Mouse (Mus musculus) layer of hippocampus, postnatal 14 days (tissue): ENCODE results near the gene Fasn. TPM values are rescaled to one million over a fixed set of nuclear protein-coding genes. Genes with fewer than 3 reads are reported as not detected.
"Not testable (repeated sequence)": the region's sequence is repeated elsewhere in the genome, so short reads cannot be mapped to it uniquely, and the experiment has no call there.

Experiments used
- DNase-seq, 2 experiments: peaks; one replicate each; pipeline ENCODE4 v3.0.0; 2021 to 2022; ENCODE audit warnings: low spot score in 2 of 2, mixed read lengths in 1 of 2
- long read RNA-seq, 2 experiments: library from polyadenylated mRNA; stranded (forward); transcript quantifications; one replicate each; pipeline ENCODE4 v2.0.0; 2021
- total RNA-seq, 2 experiments: library from RNA; stranded (reverse); gene quantifications; 2 replicates each; pipeline ENCODE4 v1.2.3; 2021

The Fasn gene
- 100 to 1,000 TPM; 223 to 257 TPM for total RNA-seq
- long read RNA-seq, experiment 1, full-length matches to known transcripts = 15 of 99 reads
- long read RNA-seq, experiment 1, partial matches to known transcripts = 79 of 99 reads
- long read RNA-seq, experiment 1, other reads (novel, unspliced or antisense) = 5 of 99 reads
- long read RNA-seq, experiment 2, full-length matches to known transcripts = 21 of 108 reads
- long read RNA-seq, experiment 2, partial matches to known transcripts = 81 of 108 reads
- long read RNA-seq, experiment 2, other reads (novel, unspliced or antisense) = 6 of 108 reads

DNA sequence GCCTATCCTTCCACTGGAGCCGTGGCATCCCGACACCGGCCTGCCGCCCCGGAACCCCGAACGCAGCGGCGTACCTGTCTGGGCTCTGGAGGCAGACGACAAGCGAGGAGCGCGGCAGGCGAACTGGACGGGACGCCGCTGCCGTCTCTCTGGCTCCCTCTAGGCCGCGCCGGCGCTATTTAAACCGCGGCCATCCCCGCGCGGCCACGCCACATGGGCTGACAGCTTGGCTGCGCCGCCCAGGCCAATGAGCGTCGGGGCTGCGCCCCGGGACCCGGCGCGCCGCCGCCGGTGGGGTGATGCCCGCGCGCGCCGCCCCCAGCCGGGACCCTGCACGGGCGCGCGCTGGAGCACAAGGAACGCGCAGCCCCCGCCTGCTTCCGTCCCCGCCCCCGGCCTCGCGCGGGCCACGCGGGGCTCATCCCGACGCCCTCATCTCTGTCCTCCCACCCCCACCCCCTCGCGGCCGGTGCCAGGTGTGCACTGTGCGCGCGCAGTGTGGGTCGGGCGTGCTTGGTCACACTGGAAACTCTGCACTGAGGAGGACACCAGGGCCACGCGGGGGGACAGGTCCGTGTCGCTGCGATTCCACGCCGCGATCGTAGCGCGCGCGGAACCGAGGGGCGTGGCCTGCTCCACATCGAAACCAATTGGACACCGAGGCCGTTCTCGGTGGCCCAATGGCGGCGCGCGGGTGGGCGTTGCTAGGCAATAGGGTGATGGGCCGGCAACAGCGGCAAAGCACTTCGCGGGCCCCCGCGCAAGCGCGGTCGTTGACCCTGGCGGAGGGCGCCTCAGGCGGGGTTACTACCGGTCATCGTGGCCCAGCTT, at the start of gene Fasn:
Gene Fasn, minus strand, starts transcription at position 592 of the 831 bp plus-strand sequence.
- peak; percentile 98 to 99 for DNase-seq

DNA sequence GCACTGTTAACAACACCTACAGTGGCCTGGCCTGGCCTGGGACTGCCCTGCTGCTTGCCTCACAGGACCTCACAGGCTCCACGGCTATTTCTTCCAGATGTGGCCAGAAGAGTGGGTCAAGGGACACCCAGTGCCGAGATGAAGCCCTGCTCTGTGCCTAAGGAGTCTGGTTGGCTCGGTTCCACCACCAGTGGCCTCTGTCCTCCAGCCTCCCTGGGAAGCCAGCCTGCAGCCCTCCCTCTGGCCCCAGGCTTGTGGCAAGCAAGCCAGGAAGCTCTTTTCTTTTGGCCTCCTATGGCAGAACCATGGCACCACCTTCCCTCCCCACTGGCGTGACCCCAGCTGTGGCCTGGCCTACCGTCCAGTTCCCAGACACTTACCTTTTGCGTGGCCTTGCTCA, 48.9 kb upstream of the Fasn start:
- peak in 1 of 2 experiments; percentile 14 for DNase-seq

DNA sequence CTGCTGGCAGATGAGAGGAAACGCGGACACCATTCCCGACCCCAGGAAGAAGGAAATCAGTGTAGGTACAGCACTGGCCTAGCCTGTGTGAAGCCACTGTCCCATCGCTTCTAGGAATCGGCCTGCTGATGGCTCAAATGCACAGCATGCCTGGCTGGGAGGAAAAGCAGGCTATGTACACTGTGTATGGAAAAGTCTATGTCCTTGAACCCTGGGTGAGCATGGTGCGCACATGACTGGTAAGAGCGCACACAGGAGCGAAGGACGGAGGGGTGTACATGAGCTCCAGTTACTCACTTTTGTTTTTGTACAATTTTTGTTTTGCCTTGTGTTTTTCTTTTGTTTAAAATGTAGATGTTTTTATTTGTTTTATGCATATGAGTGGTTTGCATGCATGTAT, 47.2 kb upstream of the Fasn start:
- no peak for DNase-seq

DNA sequence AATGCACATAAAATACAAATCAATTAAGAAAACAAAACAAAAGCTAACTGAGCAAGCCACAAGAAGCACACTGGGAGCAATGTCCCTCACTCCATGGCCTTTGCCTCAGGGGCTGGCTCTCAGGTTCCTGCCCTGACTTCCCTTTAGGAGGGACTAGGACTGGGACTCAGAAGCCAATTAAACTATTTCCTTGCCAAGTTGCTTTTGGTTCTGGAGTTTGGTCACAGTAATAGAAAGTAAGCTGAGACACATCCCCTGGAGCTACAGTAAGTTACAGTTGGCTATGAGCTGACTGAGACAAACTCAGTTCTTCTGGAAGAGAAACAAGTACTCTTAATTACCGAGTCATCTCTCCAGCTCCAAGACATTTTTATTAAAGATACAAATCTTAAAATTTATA, 41.5 kb upstream of the Fasn start:
- DNase-seq = no peak

DNA sequence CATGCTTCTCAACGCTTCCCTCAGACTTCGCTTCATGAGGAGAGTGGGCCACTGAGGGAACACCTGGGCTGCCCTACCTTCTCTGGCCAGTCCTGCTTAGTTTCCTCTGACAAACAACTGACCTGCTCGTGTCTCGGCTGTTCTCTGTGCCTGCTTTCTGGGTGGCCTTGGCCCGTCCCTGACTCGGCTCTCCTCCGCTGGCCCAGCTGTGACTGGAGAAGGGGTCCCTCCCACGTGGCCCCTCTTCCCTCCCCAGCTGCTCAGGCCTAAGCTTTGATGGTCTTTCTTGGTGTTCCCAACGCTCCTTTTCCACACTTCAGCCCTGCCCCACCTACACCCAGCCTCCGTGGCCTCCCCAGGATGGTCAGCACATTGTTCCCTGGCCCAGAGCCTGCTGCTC, 38.5 kb upstream of the Fasn start:
- DNase-seq = no peak

DNA sequence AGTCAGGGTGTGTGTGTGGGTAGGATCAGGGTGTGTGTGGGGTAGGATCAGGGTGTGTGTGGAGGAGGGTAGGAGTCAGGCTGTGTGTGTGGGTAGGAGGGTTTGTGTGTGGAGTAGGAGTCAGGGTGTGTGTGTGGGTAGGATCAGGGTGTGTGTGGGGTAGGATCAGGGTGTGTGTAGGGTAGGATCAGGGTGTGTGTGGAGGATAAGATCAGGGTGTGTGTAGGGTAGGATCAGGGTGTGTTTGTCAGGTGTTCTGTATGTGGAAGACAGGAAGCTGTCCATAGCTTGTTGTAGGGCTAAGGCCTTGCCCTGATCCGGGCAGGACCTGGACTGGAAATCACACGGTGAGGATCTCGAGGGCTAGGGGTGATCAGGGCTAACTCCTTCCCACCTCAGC, 31.6 kb upstream of the Fasn start:
- not testable (repeated sequence) for DNase-seq

DNA sequence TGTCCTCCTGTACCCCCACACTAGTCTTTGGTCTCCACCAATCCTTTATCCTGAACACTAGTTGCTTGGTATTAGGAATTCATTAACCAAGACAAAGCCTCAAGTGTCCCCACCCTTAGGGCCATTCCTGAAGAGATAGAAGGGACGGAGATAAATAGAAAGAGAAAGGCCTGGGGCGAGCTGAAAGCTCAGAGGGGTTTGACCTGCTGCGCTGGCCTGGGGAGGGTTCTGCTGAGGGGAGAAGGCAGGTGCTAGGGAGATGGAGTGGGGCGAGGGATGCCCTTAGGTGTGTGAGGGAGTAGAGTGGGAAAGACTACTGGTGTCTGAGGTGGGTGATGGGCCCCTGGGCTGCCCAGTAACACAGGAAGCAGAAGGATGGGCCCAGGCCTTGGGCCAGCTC, 29.4 kb upstream of the Fasn start:
- no peak for DNase-seq

DNA sequence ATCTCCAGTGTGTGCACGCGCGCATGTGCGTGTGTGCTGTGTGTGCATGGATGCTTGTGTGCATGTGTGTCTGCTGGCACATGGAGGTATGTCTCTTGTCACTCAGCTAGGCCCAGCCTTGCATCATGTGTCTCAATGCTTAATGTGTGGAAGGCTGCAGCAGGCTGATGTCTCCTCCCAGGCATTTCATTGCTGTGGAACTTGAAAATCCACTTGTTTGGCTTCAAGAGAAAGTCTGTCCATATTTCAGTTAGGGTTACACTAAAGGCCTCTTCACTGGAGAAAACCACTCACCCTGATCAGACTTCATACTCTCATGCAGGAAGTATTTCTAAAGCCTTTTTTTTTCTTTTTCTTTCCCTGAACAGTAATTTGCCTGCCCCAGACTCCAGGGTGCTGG, 28.8 kb upstream of the Fasn start:
- no peak for DNase-seq

DNA sequence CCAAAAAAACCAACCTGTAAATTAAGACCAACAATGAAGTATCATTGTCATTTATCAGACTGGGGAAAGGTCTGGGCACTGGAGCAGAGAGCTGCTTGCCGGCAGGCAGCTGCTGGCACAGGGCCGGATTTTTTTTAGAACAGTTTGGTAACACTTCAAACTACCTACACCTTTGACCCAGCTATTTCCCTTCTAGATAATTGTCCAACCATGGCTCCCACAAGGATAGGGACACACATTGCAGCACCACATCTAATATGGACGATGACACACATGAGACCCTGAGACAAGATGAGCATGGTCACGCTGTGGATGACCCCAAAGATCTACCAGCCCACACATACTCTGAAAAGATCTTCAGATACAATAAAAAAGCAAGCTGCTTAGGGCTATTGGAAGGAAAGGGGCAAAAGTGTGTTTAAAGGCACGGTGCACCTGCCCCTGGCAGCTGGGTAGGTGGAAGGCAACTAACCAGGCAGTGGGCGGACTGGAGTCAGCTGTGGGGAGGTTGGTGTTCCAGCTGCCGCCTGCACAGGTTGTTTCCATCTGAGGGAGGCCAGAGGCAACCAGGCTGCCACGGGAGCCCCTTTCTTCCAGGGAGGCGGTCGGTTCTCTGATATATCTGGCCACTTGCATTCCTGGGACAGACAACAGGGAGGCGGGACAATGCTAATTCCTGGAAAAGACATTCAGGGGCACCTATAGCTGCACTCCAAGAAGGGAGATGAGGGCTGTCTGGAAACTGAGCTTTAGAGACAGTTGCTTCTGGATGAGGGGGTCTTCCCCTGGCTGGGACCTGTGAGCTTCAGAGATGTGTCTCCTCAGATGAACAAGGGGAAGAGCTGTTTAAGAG, 28.0 kb upstream of the Fasn start:
- DNase-seq = no peak

DNA sequence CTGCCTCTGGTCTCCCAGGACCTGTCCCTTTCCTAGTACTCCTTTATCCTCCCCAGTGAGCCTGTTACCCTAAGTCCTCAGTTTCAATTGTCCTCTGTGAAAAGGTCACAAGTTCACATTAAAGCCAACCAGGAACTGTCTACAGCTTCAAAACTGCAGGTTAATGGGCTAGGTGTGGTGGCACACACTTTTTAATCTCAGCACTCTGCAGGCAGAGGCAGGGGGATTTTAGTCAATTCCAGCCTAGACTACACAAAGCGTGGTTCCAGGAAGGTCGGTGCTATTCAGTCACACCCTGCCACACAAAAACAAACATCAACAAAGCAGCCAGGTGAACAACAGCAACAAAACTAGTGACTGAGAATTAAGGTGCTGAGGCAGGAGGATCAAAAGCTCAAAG, 27.2 kb upstream of the Fasn start:
- DNase-seq = no peak

DNA sequence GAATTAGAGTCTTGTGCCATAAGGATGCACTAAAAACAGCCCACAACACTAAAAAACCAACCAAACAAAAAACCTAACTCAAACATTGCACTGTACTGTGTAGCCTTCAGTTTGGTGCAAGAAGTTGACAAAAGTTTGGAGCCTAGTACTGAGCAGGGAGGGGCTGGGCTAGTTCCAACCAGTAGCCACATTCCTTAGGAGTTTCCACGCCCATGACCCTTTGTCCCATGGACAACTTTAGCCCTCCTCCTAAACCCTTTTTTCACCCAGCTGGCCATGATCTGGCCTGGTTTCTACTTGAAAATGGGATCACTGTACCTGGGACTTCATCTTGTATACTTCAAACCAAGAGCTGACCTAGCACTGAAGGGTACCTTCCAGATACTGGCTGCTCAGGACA, 26.8 kb upstream of the Fasn start:
- no peak for DNase-seq

DNA sequence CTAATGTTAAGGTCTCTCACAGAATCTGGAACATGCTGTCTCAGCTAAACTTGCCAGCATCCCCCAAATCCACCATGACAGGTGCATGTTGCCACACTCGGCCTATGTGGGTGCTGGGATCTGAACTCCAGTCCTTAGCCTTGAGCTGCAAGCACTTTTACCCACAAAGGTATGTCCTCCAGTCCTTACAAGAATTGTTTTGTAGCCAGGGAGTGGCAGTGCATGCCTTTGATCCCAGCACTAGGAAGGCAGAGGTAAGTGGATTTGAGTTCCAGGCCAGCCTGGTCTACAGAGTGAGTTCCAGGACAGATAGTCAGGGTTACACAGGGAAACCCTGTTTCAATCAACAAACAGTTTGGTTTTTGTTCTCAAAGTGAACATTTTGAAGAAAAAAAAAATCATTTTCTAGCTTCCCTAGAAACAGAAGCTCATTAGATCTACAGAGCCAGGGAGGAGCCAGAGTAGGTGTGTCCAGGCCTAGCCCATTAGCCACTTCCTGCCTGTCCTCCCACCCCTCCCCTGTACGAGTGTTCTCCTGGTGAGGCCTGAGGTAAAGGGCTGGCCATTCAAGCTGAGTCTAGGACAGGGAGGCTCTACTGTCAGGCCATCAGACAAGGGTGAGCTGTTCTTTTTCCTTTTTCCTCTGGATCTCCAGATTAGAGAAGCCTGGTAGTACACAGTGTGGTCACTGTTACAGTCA, 26.1 kb upstream of the Fasn start:
- DNase-seq = no peak

DNA sequence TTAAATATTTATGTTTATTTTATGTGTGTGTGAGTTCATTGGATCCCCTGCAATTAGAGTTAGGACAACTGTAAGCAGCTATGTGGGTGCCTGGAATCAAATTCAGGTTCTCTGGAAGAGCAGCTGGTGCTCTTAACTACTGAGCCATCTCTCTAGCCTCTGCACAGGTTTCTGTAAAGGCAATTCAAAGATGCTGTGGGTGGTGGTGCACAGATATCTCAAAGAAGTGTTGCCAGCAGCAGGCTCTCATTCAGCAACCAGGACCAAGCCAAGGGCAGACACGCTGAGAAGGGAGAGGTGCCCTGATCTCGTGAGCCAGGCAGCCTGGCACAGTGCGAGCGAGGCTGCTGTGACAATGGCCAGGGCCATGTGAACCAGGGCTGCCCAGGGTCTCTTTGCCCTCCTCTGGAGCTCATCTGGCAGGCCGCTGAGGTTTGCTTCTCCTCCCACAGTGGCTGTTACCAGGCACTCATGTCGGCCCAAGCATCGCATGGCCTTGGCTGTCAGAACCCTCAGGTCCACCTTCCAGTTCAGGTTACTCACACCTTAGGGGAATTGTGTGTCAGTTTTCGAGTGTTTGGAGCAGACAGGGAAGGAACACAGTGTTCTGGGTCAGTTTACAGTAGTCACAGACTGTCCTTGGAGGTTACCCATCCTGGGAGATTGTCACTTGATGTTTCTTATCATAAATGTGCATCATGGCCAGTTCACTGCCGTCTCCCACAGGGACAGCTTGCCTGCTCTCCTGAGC, 22.6 kb upstream of the Fasn start:
- no peak for DNase-seq

DNA sequence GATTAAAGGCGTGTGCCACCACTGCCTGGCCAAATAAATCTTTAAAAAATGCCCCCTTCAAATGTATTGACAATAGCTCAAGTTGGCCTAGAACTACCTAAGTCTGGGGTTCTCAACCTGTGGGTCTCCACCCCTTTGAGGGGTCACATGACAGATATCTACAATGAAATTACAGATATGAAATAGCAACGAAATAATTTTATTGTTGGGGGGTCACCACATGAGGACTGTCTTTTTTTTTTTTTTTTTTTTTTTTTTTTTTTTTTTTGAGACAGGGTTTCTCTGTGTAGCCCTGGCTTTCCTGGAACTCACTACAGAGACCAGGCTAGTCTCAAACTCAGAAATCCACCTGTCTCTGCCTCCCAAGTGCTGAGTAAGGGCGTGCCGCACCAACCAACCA, 20.0 kb upstream of the Fasn start:
- DNase-seq = no peak

DNA sequence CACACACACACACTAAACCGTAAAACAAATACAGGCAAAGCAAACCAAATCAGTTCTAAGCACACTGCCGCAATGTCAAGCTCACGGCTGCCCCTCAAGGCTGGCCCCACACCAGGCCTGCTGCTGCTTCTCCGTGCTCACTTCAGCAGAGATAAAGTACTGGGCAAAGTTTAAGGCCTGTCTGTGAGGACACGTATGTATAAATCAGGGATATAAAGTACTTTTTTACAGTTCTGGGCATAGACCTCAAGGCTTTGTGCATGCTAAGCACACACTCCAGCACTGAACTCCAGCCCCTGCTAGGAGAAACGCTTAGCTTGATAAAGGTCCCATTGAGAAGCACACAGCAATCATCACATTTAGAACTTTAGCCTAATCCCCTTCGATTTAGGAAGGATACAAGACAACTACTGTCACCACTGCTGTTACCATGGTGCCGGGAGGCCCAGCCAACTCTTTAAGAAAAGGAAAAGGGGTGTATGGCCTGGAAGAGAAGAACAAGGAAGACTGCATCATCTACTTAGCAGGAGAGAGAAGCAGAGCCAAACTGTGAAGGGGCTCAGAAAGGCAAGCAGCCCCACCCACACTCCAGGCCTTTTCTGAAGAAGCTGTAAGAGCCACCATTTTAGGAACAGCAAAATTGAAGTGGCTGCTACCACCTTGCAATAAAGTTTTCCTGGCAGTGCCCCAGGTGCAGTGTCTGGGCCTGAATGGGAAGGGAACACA, 9.4 kb upstream of the Fasn start:
- no peak for DNase-seq

DNA sequence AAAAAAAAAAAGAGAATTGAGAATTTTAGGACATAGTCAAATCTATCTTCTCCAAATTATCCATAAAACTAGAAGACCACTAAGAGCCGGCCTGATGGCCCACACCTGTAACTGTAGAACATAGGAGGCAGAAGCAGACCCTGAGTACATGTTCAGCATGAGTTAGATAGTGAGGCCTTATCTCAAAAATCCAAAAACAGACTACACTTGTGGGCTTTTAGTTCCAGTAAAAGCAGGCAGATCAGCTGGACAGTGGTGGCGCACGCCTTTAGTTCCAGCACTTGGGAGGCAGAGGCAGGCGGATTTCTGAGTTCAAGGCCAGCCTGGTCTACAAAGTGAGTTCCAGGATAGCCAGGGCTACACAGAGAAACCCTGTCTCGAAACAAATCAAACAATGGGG, 8.6 kb upstream of the Fasn start:
- DNase-seq = not testable (repeated sequence)

DNA sequence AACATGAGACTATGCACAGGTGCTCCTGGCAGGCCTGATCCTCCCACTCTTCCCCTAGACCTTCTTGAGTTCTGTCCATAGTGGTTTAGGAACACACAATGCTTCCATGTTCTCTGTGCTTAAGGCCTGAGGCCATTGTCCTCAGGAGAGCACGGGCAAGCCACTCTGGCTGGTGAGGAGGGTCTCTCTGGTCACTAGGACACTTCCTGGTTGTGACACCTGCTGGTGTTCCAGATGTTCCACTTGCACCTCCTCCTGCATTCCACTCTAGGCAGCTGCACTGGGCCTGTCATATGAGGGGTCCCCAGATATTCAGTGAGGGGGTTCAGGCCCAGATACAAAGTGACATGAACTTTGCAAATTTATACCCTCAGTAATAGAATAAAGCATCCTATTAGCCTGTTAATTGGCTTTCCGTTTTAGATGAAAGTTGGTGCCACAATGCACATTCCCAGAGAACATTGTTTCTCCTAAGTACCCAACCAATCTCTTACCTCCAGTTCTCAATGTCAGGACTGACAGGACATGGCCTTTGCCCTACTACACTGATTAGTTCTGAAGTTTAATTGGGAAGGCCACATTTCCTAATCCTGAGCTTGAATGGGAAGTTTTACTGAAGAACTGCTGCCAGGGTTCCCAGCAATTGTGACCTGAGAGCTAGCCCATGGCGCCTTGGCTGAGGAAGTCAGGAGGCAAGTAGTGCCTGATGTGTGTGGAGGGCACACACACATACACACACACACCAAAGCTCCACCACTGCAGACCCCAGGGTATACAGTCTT, 7.5 kb upstream of the Fasn start:
- DNase-seq = no peak

DNA sequence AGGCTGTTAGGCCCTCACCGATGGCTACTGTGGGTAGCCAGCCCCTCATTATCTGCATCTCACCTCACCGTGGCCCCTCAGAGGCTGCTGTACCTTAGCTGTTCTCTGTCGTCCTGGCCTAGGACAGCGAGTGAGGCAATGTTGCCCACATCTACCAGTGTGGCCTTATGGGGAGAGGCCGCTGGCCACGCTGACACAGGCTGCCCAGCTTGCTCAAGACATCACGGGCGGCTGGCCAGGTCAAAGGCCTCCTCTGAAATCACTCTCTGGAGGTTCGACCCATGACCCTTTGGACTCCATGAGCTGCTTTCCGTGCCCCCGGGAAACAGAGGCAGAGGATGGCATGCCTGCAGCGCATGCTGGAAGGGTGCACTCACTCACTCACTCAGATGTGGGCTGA, 6.3 kb upstream of the Fasn start:
- DNase-seq = no peak
